Comparison of ENCODE assay signal across 8 mouse cellular contexts in genomic region chr17:48409380-48410298, GRCm38 (mm10). TPM values are rescaled to one million over a fixed set of nuclear protein-coding genes. Genes with fewer than 3 reads are reported as not detected.
DNase-seq lines count a peak whose midpoint lies in the region; ATAC-seq and TF ChIP-seq lines count a peak whose summit lies in the region.

TSS of gene Nfya (minus strand) at chr17:48409906.
TSS of gene Oard1 (plus strand) at chr17:48410014.

- H3K27me3 ChIP-seq in C2C12 (ENCODE audit: control insufficient read depth, insufficient read depth, insufficient read length) (no peaks in the 10 kb centered on the region), myocyte (ENCODE audit: control insufficient read depth, insufficient read depth, insufficient read length) (no peaks in the 10 kb centered on the region)
- H3K27me3 ChIP-seq in erythroblast, embryonic 14.5 days (ENCODE audit: control insufficient read depth), result no peaks in the 10 kb centered on the region
- H3K27me3 ChIP-seq in heart, embryonic 11.5 days (ENCODE audit: control insufficient read depth, insufficient read depth, low read length), result no peaks in the 10 kb centered on the region
- no peaks in the 10 kb centered on the region for H3K27me3 ChIP-seq in kidney, embryonic 16.5 days (ENCODE audit: insufficient read depth, low read length)
- no peaks in the 10 kb centered on the region for H3K27me3 ChIP-seq in liver, adult 2 months (ENCODE audit: control insufficient read depth, insufficient read depth, low read length)
- H3K27me3 ChIP-seq in splenic B cell, adult 2 months (ENCODE audit: control insufficient read depth, insufficient read depth, low read length, poor library complexity, severe bottlenecking), result no peaks in the 10 kb centered on the region

- H3K4me2 ChIP-seq in heart, embryonic 11.5 days, result peak within 1 kb of the TSS; percentile 88
- peak within 1 kb of the TSS; percentile 79 for H3K4me2 ChIP-seq in kidney, embryonic 16.5 days (replicated peaks; ENCODE audit: low read depth, low read length)
- peak within 1 kb of the TSS; percentile 91 for H3K4me2 ChIP-seq in myocyte (ENCODE audit: low read depth)

- H3K27ac ChIP-seq in heart, embryonic 11.5 days (ENCODE audit: low read depth, low read length), result peak within 1 kb of the TSS; percentile 100
- peak within 1 kb of the TSS; percentile 100 for H3K27ac ChIP-seq in kidney, embryonic 16.5 days (ENCODE audit: low read length)
- H3K27ac ChIP-seq in liver, adult 2 months (replicated peaks; ENCODE audit: insufficient read depth, low read depth, low read length), result peak within 1 kb of the TSS; percentile 89

- peak within 1 kb of the TSS; percentile 83 for H3K4me3 ChIP-seq in C2C12 (ENCODE audit: insufficient read depth, poor library complexity, severe bottlenecking)
- H3K4me3 ChIP-seq in erythroblast, embryonic 14.5 days (replicated peaks), result peak within 1 kb of the TSS; percentile 70
- peak within 1 kb of the TSS; percentile 96 for H3K4me3 ChIP-seq in heart, embryonic 11.5 days (ENCODE audit: low read depth, low read length)
- peak within 1 kb of the TSS; percentile 94 for H3K4me3 ChIP-seq in kidney, embryonic 16.5 days (ENCODE audit: low read length)
- H3K4me3 ChIP-seq in liver, adult 2 months (ENCODE audit: insufficient read depth, low read depth, low read length), result peak within 1 kb of the TSS; percentile 74
- H3K4me3 ChIP-seq in myocyte, result peak within 1 kb of the TSS; percentile 66

- H3ac ChIP-seq in C2C12 (ENCODE audit: control insufficient read depth, insufficient read length, low read depth) (peak within 1 kb of the TSS; percentile 97), myocyte (ENCODE audit: control insufficient read depth, insufficient read length) (peak within 1 kb of the TSS; percentile 60)

- peak; percentile 92 for TF ChIP-seq POLR2A in brain, embryonic 14.5 days (IDR thresholded peaks at IDR 0.05; ENCODE audit: borderline replicate concordance, extremely low read depth, insufficient read depth, insufficient read length, poor library complexity, severe bottlenecking)
- TF ChIP-seq POLR2A in liver, adult 2 months (IDR thresholded peaks at IDR 0.05; ENCODE audit: extremely low read depth, insufficient read depth, low read length), result peak; percentile 60
- TF ChIP-seq POLR2A in myocyte (IDR thresholded peaks at IDR 0.05; ENCODE audit: insufficient read length, low read depth), result peak; percentile 57

- peaks cover 54% of the 10 kb centered on the region for H3K79me3 ChIP-seq in C2C12 (ENCODE audit: low read depth)

- H3K4me1 ChIP-seq in erythroblast, embryonic 14.5 days (ENCODE audit: control insufficient read depth), result peaks cover 65% of the 10 kb centered on the region
- peaks cover 18% of the 10 kb centered on the region for H3K4me1 ChIP-seq in heart, embryonic 11.5 days (ENCODE audit: control insufficient read depth, insufficient read depth, low read length)
- H3K4me1 ChIP-seq in kidney, embryonic 16.5 days (ENCODE audit: insufficient read depth, low read length), result peaks cover 25% of the 10 kb centered on the region
- H3K4me1 ChIP-seq in liver, adult 2 months (ENCODE audit: control insufficient read depth, insufficient read depth, low read length), result peaks cover 10% of the 10 kb centered on the region

- TF ChIP-seq CTCF in C2C12 (IDR thresholded peaks at IDR 0.05; ENCODE audit: control insufficient read depth, insufficient read depth, insufficient read length), result no peak
- TF ChIP-seq CTCF in brain, embryonic 14.5 days (IDR thresholded peaks at IDR 0.05; ENCODE audit: borderline replicate concordance, extremely low read depth, insufficient read depth, insufficient read length), result no peak
- no peak for TF ChIP-seq CTCF in liver, adult 2 months (IDR thresholded peaks at IDR 0.05; ENCODE audit: low read depth, low read length)

- no peaks in the 10 kb centered on the region for H3K9me3 ChIP-seq in erythroblast, embryonic 14.5 days (ENCODE audit: control insufficient read depth, low read length)
- no peaks in the 10 kb centered on the region for H3K9me3 ChIP-seq in heart, embryonic 11.5 days (replicated peaks; ENCODE audit: control insufficient read depth, low read length)
- H3K9me3 ChIP-seq in kidney, embryonic 16.5 days (ENCODE audit: low read length), result no peaks in the 10 kb centered on the region

- DNase-seq in brain, embryonic 14.5 days (ENCODE audit: low read depth), result peak; percentile 100
- peak; percentile 95 for DNase-seq in liver, adult 2 months (ENCODE audit: extremely low read depth, low read depth, low spot score)
- DNase-seq in splenic B cell, adult 2 months (ENCODE audit: low read depth, low spot score), result peak; percentile 100

- H3K9ac ChIP-seq in heart, embryonic 11.5 days (ENCODE audit: low read depth, low read length), result peak within 1 kb of the TSS; percentile 99
- peak within 1 kb of the TSS; percentile 100 for H3K9ac ChIP-seq in kidney, embryonic 16.5 days (replicated peaks; ENCODE audit: low read length)
- H3K9ac ChIP-seq in liver, adult 2 months (ENCODE audit: low read depth, low read length), result peak within 1 kb of the TSS; percentile 86

- peak; percentile 93 for ATAC-seq in heart, embryonic 11.5 days (replicated peaks; ENCODE audit: insufficient number of reproducible peaks, low FRiP score, low TSS enrichment)
- peak; percentile 98 for ATAC-seq in kidney, embryonic 16.5 days (ENCODE audit: low FRiP score, low TSS enrichment)

- peaks cover 19% of the 10 kb centered on the region for H3K36me3 ChIP-seq in C2C12 (ENCODE audit: control insufficient read depth, insufficient read depth)
- H3K36me3 ChIP-seq in erythroblast, embryonic 14.5 days (ENCODE audit: control insufficient read depth), result peaks cover 62% of the 10 kb centered on the region
- H3K36me3 ChIP-seq in heart, embryonic 11.5 days (ENCODE audit: control insufficient read depth, insufficient read depth, low read length), result no peaks in the 10 kb centered on the region
- peaks cover 17% of the 10 kb centered on the region; the same call in 1 of the 2 replicates for H3K36me3 ChIP-seq in kidney, embryonic 16.5 days (ENCODE audit: insufficient read depth, low read length)
- peaks cover 4% of the 10 kb centered on the region; the same call in 1 of the 2 replicates for H3K36me3 ChIP-seq in liver, adult 2 months (ENCODE audit: control insufficient read depth, insufficient read depth, low read length)
- H3K36me3 ChIP-seq in myocyte (ENCODE audit: control insufficient read depth, insufficient read depth), result peaks cover 6% of the 10 kb centered on the region
- H3K36me3 ChIP-seq in splenic B cell, adult 2 months (ENCODE audit: control insufficient read depth, insufficient read depth, low read length, poor library complexity, severe bottlenecking), result peaks cover 8% of the 10 kb centered on the region

- WGBS in heart, embryonic 11.5 days (ENCODE audit: insufficient replicate concordance), result under 1% methylated on average over 82 of the region's 84 CpGs
- under 1% methylated on average over 84 of the region's 84 CpGs for WGBS in kidney, embryonic 16.5 days
- under 1% methylated on average over 84 of the region's 84 CpGs for WGBS in liver, adult 2 months

- peaks cover 69% of the 10 kb centered on the region for H3K79me2 ChIP-seq in C2C12 (ENCODE audit: control insufficient read depth, insufficient read depth)
- peaks cover 13% of the 10 kb centered on the region; the same call in 1 of the 2 replicates for H3K79me2 ChIP-seq in liver, adult 2 months (ENCODE audit: control insufficient read depth, insufficient read depth, low read length)
- peaks cover 42% of the 10 kb centered on the region for H3K79me2 ChIP-seq in myocyte (ENCODE audit: control insufficient read depth, insufficient read depth)

TF ChIP-seq in C2C12, 6 proteins besides CTCF, POLR2A, EP300 and RAD21:
- TF ChIP-seq USF1 (IDR thresholded peaks at IDR 0.05; ENCODE audit: low read depth) (no peak), MAX (IDR thresholded peaks at IDR 0.05) (peak; percentile 88)

TF ChIP-seq in myocyte, 11 proteins besides CTCF, POLR2A, EP300 and RAD21:
- TF ChIP-seq MAX (IDR thresholded peaks at IDR 0.05; ENCODE audit: low read depth) (no peak), TCF12 (IDR thresholded peaks at IDR 0.05; ENCODE audit: insufficient read depth, poor library complexity, severe bottlenecking) (no peak), MYOG (IDR thresholded peaks at IDR 0.05; ENCODE audit: control insufficient read depth in 1 of 3, insufficient read depth in 1 of 3, insufficient read length in 2 of 3, low read depth in 2 of 3) (no peak), USF1 (IDR thresholded peaks at IDR 0.05; ENCODE audit: low read depth) (no peak), TCF3 (IDR thresholded peaks at IDR 0.05; ENCODE audit: insufficient read length, low read depth) (no peak), REST (IDR thresholded peaks at IDR 0.05; ENCODE audit: insufficient read depth, insufficient read length) (no peak), CEBPB (IDR thresholded peaks at IDR 0.05; ENCODE audit: insufficient read depth, poor library complexity, severe bottlenecking) (no peak), SRF (IDR thresholded peaks at IDR 0.05; ENCODE audit: control insufficient read depth, insufficient read length, low read depth) (no peak), POLR2AphosphoS2 (IDR thresholded peaks at IDR 0.05; ENCODE audit: insufficient read length, low read depth) (peak; percentile 65), MYOD1 (IDR thresholded peaks at IDR 0.05; ENCODE audit: control insufficient read depth in 1 of 3, insufficient read length in 2 of 3, low read depth in 2 of 3) (no peak), E2F4 (IDR thresholded peaks at IDR 0.05; ENCODE audit: insufficient read depth) (peak; percentile 76)

RNA-seq across cellular contexts. Expression of gene Nfya, which starts in this region (rescaled TPM):
- 24.0 TPM for polyA plus RNA-seq in C2C12 (2012; fragmentation: generic; extraction: Trizol)
- 99.1 and 121 TPM in 2 replicates for polyA plus RNA-seq in brain, embryonic 14.5 days (2012; rRNA removed)
- 1.3 and 1.7 TPM in 2 replicates for polyA plus RNA-seq in erythroblast, embryonic 14.5 days (2012)
- polyA plus RNA-seq in heart, embryonic 11.5 days (2014; fragmentation: Nextera tagmentation; extraction: Ambion mirVana), result 16.9 and 19.6 TPM in 2 replicates
- polyA plus RNA-seq in kidney, embryonic 16.5 days (2015; fragmentation: Nextera tagmentation; extraction: Ambion mirVana), result 16.6 and 18.9 TPM in 2 replicates
- 10.6 and 12.1 TPM in 2 replicates for total RNA-seq in liver, adult 2 months (2014; rRNA removed)
- 11.0 and 16.3 TPM in 2 replicates for polyA plus RNA-seq in liver, adult 2 months (2012; rRNA removed)
- 17.0 TPM for polyA plus RNA-seq in myocyte (2012; fragmentation: generic; extraction: Trizol)

RNA-seq across cellular contexts. Expression of gene Oard1, which starts in this region (rescaled TPM):
- polyA plus RNA-seq in C2C12 (2012; fragmentation: generic; extraction: Trizol) (14.1 TPM), myocyte (2012; fragmentation: generic; extraction: Trizol) (7.5 TPM)
- polyA plus RNA-seq in brain, embryonic 14.5 days (2012; rRNA removed), result 24.1 and 32.8 TPM in 2 replicates
- 1.1 and 2.0 TPM in 2 replicates for polyA plus RNA-seq in erythroblast, embryonic 14.5 days (2012)
- polyA plus RNA-seq in heart, embryonic 11.5 days (2014; fragmentation: Nextera tagmentation; extraction: Ambion mirVana), result 47.4 and 48.0 TPM in 2 replicates
- 70.2 and 77.9 TPM in 2 replicates for polyA plus RNA-seq in kidney, embryonic 16.5 days (2015; fragmentation: Nextera tagmentation; extraction: Ambion mirVana)
- 20.9 and 25.0 TPM in 2 replicates for total RNA-seq in liver, adult 2 months (2014; rRNA removed)
- 8.7 and 9.0 TPM in 2 replicates for polyA plus RNA-seq in liver, adult 2 months (2012; rRNA removed)

Comparison
In these comparisons a context has a peak if more than half of its experiments do, and no peak if none do; other contexts are left out.
1. Peak in every context shown above with its lines: DNase-seq, ATAC-seq, H3K4me3 ChIP-seq and H3K27ac ChIP-seq.